Mouse (Mus musculus) liver, adult 2 months (tissue): ENCODE results near the gene Hes2. TPM values are rescaled to one million over a fixed set of nuclear protein-coding genes. Genes with fewer than 3 reads are reported as not detected.

ENCODE experiments used
- DNase-seq: peaks from one replicate; pipeline ENCODE4 v3.0.0-alpha.2; 2011; ENCODE audit warnings: low read depth, low spot score; ENCODE audit errors: extremely low read depth
- H3K27ac ChIP-seq: fragments of 200-500 bp; replicated peaks from 2 replicates; pipeline ENCODE4 v1.5.1; 2012; ENCODE audit warnings: low read depth, mild to moderate bottlenecking, control low read depth, inconsistent platforms, low read length; ENCODE audit not compliant: insufficient read depth
- H3K27me3 ChIP-seq: fragments of 200-500 bp; 2 replicates; pipeline ENCODE4 v1.6.1; 2012; ENCODE audit warnings: mild to moderate bottlenecking, moderate library complexity, low read length, inconsistent platforms; ENCODE audit not compliant: control insufficient read depth, insufficient read depth
- H3K36me3 ChIP-seq: fragments of 200-500 bp; 2 replicates; pipeline ENCODE4 v1.6.1; 2012; ENCODE audit warnings: low read length, inconsistent platforms; ENCODE audit not compliant: control insufficient read depth, insufficient read depth
- H3K4me1 ChIP-seq: fragments of 200-500 bp; 2 replicates; pipeline ENCODE4 v1.6.1; 2011; ENCODE audit warnings: low read length; ENCODE audit not compliant: control insufficient read depth, insufficient read depth
- H3K4me3 ChIP-seq: fragments of 200-500 bp; 2 replicates; pipeline ENCODE4 v1.5.1; 2011; ENCODE audit warnings: low read depth, mild to moderate bottlenecking, control low read depth, low read length, moderate library complexity; ENCODE audit not compliant: insufficient read depth
- H3K79me2 ChIP-seq: fragments of 200-500 bp; 2 replicates; pipeline ENCODE4 v1.6.1; 2012; ENCODE audit warnings: inconsistent platforms, mild to moderate bottlenecking, low read length, moderate library complexity; ENCODE audit not compliant: control insufficient read depth, insufficient read depth
- H3K9ac ChIP-seq: fragments of 200-500 bp; 2 replicates; pipeline ENCODE4 v1.6.1; 2012; ENCODE audit warnings: low read depth, mild to moderate bottlenecking, control low read depth, inconsistent platforms, low read length
- CTCF ChIP-seq: fragments of 200-500 bp; IDR thresholded peaks from 2 replicates; pipeline ENCODE4 v1.5.1; 2011; ENCODE audit warnings: low read depth, low read length, control low read depth
- POLR2A ChIP-seq: fragments of 200-500 bp; IDR thresholded peaks from 2 replicates; pipeline ENCODE4 v1.6.1; 2011; ENCODE audit warnings: low read length, control low read depth; ENCODE audit not compliant: insufficient read depth; ENCODE audit errors: extremely low read depth
- whole genome bisulfite sequencing: fragments of 180-500 bp; shearing (Covaris S2); methylation state at CpG from one replicate; pipeline ENCODE4 v1.1.7; 2018; 5-methylcytosine and 5-hydroxymethylcytosine counted together
- polyA plus RNA-seq: library from polyadenylated mRNA; depleted of rRNA; stranded (reverse); fragments of >200 nt; gene quantifications from 2 replicates; pipeline ENCODE4 v1.2.3, GENCODE M21; 2012
- total RNA-seq: library from RNA; depleted of rRNA; stranded (reverse); fragments of >200 nt; gene quantifications from 2 replicates; pipeline ENCODE4 v1.2.3, GENCODE M21; 2014

Gene Hes2
- total and polyA plus RNA-seq, 2 experiments = not detected

- no peak overlapping the region for H3K27ac ChIP-seq
- H3K27me3 ChIP-seq = no peaks in the 10 kb centered on the region
- TF ChIP-seq POLR2A (no peak), CTCF (no peak)
- H3K36me3 ChIP-seq = no peaks in the 10 kb centered on the region
- peaks cover 17% of the 10 kb centered on the region for H3K79me2 ChIP-seq
- no peak overlapping the region for H3K4me3 ChIP-seq
- no peak overlapping the region for H3K9ac ChIP-seq
- WGBS = 93% methylated on average over 3 of the region's 3 CpGs
- no peak for DNase-seq
- peaks cover under 1% of the 10 kb centered on the region; the same call in 1 of the 2 replicates for H3K4me1 ChIP-seq
Observed at GRCm38 (mm10) chr4:152194476-152195175, 36.0 kb downstream of the Hes2 start.

GRCm38 (mm10) chr4:152196276-152196675 lies 37.6 kb downstream of the Hes2 start:
- Histone ChIP-seq H3K27me3 (no peaks in the 10 kb centered on the region), H3K79me2 (peaks cover 22% of the 10 kb centered on the region), H3K4me1 (peaks cover 10% of the 10 kb centered on the region), H3K36me3 (no peaks in the 10 kb centered on the region), H3K9ac (no peak overlapping the region), H3K27ac (no peak overlapping the region), H3K4me3 (no peak overlapping the region)
- TF ChIP-seq POLR2A = no peak
- no peak for TF ChIP-seq CTCF
- no peak for DNase-seq
- 90% methylated on average over 9 of the region's 9 CpGs for whole genome bisulfite sequencing

- DNase-seq = no peak
- Histone ChIP-seq H3K36me3 (no peaks in the 10 kb centered on the region), H3K27me3 (no peaks in the 10 kb centered on the region), H3K9ac (no peak overlapping the region), H3K79me2 (peaks cover 22% of the 10 kb centered on the region), H3K27ac (no peak overlapping the region), H3K4me3 (no peak overlapping the region), H3K4me1 (peaks cover 10% of the 10 kb centered on the region)
- 80% methylated on average over 5 of the region's 5 CpGs for WGBS
- TF ChIP-seq POLR2A (no peak), CTCF (no peak)
Observed at GRCm38 (mm10) chr4:152197545-152197944, 38.9 kb downstream of the Hes2 start.

GRCm38 (mm10) chr4:152199617-152200016 lies 41.0 kb downstream of the Hes2 start:
- Histone ChIP-seq H3K27ac (no peak overlapping the region), H3K27me3 (no peaks in the 10 kb centered on the region), H3K4me1 (peaks cover 10% of the 10 kb centered on the region), H3K4me3 (no peak overlapping the region), H3K9ac (no peak overlapping the region), H3K36me3 (no peaks in the 10 kb centered on the region), H3K79me2 (peaks cover 22% of the 10 kb centered on the region)
- TF ChIP-seq CTCF = no peak
- no peak for TF ChIP-seq POLR2A
- peak; percentile 57 for DNase-seq
- WGBS = 35% methylated on average over 1 of the region's 1 CpGs

GRCm38 (mm10) chr4:152201492-152201891 lies 42.8 kb downstream of the Hes2 start:
- no peaks in the 10 kb centered on the region for H3K36me3 ChIP-seq
- no peak overlapping the region for H3K4me3 ChIP-seq
- no peak for TF ChIP-seq CTCF
- no peak for TF ChIP-seq POLR2A
- H3K27ac ChIP-seq = no peak overlapping the region
- no peak for DNase-seq
- no peaks in the 10 kb centered on the region for H3K27me3 ChIP-seq
- no peak overlapping the region for H3K9ac ChIP-seq
- WGBS = 56% methylated on average over 6 of the region's 6 CpGs
- peaks cover 10% of the 10 kb centered on the region for H3K4me1 ChIP-seq
- peaks cover 17% of the 10 kb centered on the region; the same call in 1 of the 2 replicates for H3K79me2 ChIP-seq

- Histone ChIP-seq H3K36me3 (no peaks in the 10 kb centered on the region), H3K27ac (no peak overlapping the region), H3K79me2 (peaks cover 12% of the 10 kb centered on the region; the same call in 1 of the 2 replicates), H3K4me1 (peaks cover 10% of the 10 kb centered on the region), H3K9ac (no peak overlapping the region), H3K27me3 (no peaks in the 10 kb centered on the region), H3K4me3 (no peak overlapping the region)
- no peak for DNase-seq
- 97% methylated on average over 1 of the region's 1 CpGs for WGBS
- TF ChIP-seq CTCF (no peak), POLR2A (no peak)
Observed at GRCm38 (mm10) chr4:152202418-152202817, 43.8 kb downstream of the Hes2 start.
